Mouse (Mus musculus): Measurements from ENCODE around the gene Atf5.

GRCm38 (mm10) chr7:44819391-44819790 is 2.9 kb upstream of the Atf5 start:
- no peak for TF ChIP-seq CTCF (IDR thresholded peaks at IDR 0.05; ENCODE audit: control insufficient read depth, insufficient read depth, insufficient replicate concordance, low read depth, low read length)
- no peak for TF ChIP-seq POLR2A (IDR thresholded peaks at IDR 0.05; ENCODE audit: control insufficient read depth, low read depth, low read length)
